Mouse (Mus musculus): Measurements from ENCODE around the gene Cavin3. TPM values are rescaled to one million over a fixed set of nuclear protein-coding genes. Genes with fewer than 3 reads are reported as not detected.

The Cavin3 gene
- polyA plus RNA-seq (2012; rRNA removed) = 21.8 and 23.4 TPM in 2 replicates

- 3% methylated on average over 63 of the region's 63 CpGs for WGBS
- no peak for DNase-seq (ENCODE audit: low read depth, low spot score)
Measured at GRCm38 (mm10) chr7:105481505-105482411, at the start of gene Cavin3. Gene Cavin3 (minus strand): TSS chr7:105482300.

GRCm38 (mm10) chr7:105528094-105528493, 46.0 kb upstream of the Cavin3 start:
- no peak for DNase-seq (ENCODE audit: low read depth, low spot score)
- WGBS = 74% methylated on average over 4 of the region's 4 CpGs

- WGBS = 58% methylated on average over 1 of the region's 1 CpGs
- DNase-seq (ENCODE audit: low read depth, low spot score) = no peak
Measured at GRCm38 (mm10) chr7:105527306-105527937, 45.3 kb upstream of the Cavin3 start.

- 51% methylated on average over 2 of the region's 2 CpGs for WGBS
- DNase-seq (ENCODE audit: low read depth, low spot score) = peak; percentile 51
Measured at GRCm38 (mm10) chr7:105524222-105524621, 42.1 kb upstream of the Cavin3 start.

- no peak for DNase-seq (ENCODE audit: low read depth, low spot score)
- WGBS = 24% methylated on average over 6 of the region's 6 CpGs
Measured at GRCm38 (mm10) chr7:105520201-105520600, 38.1 kb upstream of the Cavin3 start.

- DNase-seq (ENCODE audit: low read depth, low spot score) = no peak
- WGBS = 69% methylated on average over 2 of the region's 2 CpGs
Measured at GRCm38 (mm10) chr7:105519771-105520170, 37.7 kb upstream of the Cavin3 start.

GRCm38 (mm10) chr7:105519336-105519735, 37.2 kb upstream of the Cavin3 start:
- WGBS = 72% methylated on average over 11 of the region's 11 CpGs
- DNase-seq (ENCODE audit: low read depth, low spot score) = no peak

- WGBS = 36% methylated on average over 9 of the region's 9 CpGs
- DNase-seq (ENCODE audit: low read depth, low spot score) = no peak
Measured at GRCm38 (mm10) chr7:105516669-105517360, 34.7 kb upstream of the Cavin3 start.

- 5% methylated on average over 5 of the region's 5 CpGs for WGBS
- peak; percentile 33 for DNase-seq (ENCODE audit: low read depth, low spot score)
Measured at GRCm38 (mm10) chr7:105515178-105515577, 33.1 kb upstream of the Cavin3 start.

GRCm38 (mm10) chr7:105514561-105514960, 32.5 kb upstream of the Cavin3 start:
- 32% methylated on average over 5 of the region's 5 CpGs for WGBS
- DNase-seq (ENCODE audit: low read depth, low spot score) = no peak

GRCm38 (mm10) chr7:105513845-105514291, 31.8 kb upstream of the Cavin3 start:
- WGBS = 48% methylated on average over 5 of the region's 5 CpGs

GRCm38 (mm10) chr7:105510143-105510542, 28.0 kb upstream of the Cavin3 start:
- no peak for DNase-seq (ENCODE audit: low read depth, low spot score)
- 76% methylated on average over 5 of the region's 5 CpGs for WGBS

More at GRCm38 (mm10) chr7:105513845-105514291, 31.8 kb upstream of the Cavin3 start:
- no peak for DNase-seq (ENCODE audit: low read depth, low spot score)

- DNase-seq (ENCODE audit: low read depth, low spot score) = no peak
- 64% methylated on average over 4 of the region's 4 CpGs for WGBS
Measured at GRCm38 (mm10) chr7:105507257-105507656, 25.2 kb upstream of the Cavin3 start.

- WGBS = 32% methylated on average over 4 of the region's 4 CpGs
- DNase-seq (ENCODE audit: low read depth, low spot score) = no peak
Measured at GRCm38 (mm10) chr7:105501984-105502383, 19.9 kb upstream of the Cavin3 start.

- WGBS = 82% methylated on average over 1 of the region's 1 CpGs
- no peak for DNase-seq (ENCODE audit: low read depth, low spot score)
Measured at GRCm38 (mm10) chr7:105499676-105500075, 17.6 kb upstream of the Cavin3 start.

- 47% methylated on average over 10 of the region's 10 CpGs for WGBS
- DNase-seq (ENCODE audit: low read depth, low spot score) = no peak
Measured at GRCm38 (mm10) chr7:105498854-105499492, 16.9 kb upstream of the Cavin3 start.

- 78% methylated on average over 3 of the region's 3 CpGs for WGBS
- no peak for DNase-seq (ENCODE audit: low read depth, low spot score)
Measured at GRCm38 (mm10) chr7:105497881-105498280, 15.8 kb upstream of the Cavin3 start.

- 65% methylated on average over 6 of the region's 6 CpGs for WGBS
- no peak for DNase-seq (ENCODE audit: low read depth, low spot score)
Measured at GRCm38 (mm10) chr7:105487104-105487876, 5.2 kb upstream of the Cavin3 start.

GRCm38 (mm10) chr7:105485029-105485428, 2.9 kb upstream of the Cavin3 start:
- no peak for DNase-seq (ENCODE audit: low read depth, low spot score)
- WGBS = 49% methylated on average over 5 of the region's 5 CpGs
